Mouse (Mus musculus) layer of hippocampus, adult 8-10 months (tissue): Measurements from ENCODE around the gene Ckap2l. TPM values are rescaled to one million over a fixed set of nuclear protein-coding genes. Genes with fewer than 3 reads are reported as not detected.
A peak's percentile ranks its signal among the peaks of the same experiment; 100 is the strongest.

Experiments used
- DNase-seq, 2 experiments: peaks; one replicate each; pipeline ENCODE4 v3.0.0; 2022; ENCODE audit warnings: low spot score in 2 of 2
- total RNA-seq, 4 experiments: library from RNA; stranded (reverse); gene quantifications; 2 replicates each; pipeline ENCODE4 v1.2.4; 2022

Gene Ckap2l
- total RNA-seq, 4 experiments from 2014 or later, result 0.18 to 0.54 (median 0.46) TPM

DNA sequence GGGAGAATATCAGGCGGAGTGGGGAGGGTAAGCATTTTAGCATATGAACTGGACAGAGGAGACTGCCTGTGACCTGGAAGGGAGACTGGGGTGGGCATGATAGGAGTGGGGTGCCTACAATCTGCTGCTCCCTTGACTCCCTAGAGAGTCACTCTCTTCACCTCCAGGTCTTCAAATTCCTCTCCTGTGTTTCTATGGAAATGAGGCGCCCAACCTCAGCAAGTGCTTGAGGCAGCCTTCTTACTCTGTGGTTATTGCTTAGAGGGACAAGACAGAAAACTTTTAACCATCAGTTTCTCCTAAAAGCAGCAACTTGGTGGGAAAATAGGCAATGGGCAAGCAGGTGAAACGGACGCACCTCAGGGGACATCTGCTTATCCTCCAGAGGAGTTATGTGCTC, 60.5 kb downstream of the Ckap2l start:
- no peak for DNase-seq

DNA sequence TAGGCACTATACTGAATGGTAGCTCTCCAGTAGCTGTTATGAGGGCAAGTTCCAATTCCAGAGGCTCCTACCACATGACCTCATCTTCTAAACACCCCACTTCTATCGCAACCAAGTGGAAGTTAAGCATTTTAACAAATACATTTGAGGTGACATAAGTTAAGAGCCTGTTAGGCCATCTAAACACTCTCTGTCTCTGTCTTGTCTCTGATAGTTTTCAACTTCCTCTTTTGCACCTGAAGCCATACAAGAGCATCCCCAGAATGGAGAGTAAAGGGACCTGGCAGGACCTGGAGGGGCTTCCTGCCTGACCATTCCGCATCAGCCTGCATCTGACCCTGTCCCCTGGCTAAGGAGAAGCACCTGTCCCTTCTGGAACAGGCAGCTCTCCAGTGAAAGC, 62.3 kb downstream of the Ckap2l start:
- DNase-seq, result no peak

DNA sequence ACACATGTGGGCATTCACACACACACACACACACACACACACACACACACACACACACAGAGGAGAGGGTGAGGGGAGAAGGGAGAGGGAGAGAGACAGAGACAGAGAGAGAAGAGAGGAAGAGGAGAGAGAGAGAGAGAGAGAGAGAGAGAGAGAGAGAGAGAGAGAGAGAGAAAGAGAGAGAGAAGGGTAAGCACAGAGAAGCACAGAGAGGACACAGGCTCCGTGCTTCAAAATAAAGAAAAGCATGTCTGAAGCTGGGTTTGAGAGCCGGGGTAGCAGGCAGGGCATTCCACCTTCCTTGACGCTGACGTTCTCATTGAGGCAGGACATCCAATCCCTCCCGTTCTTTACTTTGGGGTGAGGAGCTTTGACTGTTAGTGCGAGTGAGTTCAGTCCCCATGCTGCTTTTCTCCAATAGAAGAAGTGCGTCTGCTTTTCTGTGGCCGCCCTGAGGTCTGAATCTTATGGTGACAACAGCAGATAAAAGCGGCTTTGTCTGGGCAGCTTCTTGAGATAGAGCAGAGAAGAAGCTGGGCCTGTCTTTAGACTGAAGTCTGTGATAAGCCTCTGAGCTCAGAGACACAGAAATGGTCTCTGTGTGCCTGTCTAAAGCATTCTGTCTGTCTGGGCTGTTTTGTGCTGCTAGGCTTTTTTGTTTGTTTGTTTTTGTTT, 63.1 kb downstream of the Ckap2l start:
- no peak for DNase-seq

DNA sequence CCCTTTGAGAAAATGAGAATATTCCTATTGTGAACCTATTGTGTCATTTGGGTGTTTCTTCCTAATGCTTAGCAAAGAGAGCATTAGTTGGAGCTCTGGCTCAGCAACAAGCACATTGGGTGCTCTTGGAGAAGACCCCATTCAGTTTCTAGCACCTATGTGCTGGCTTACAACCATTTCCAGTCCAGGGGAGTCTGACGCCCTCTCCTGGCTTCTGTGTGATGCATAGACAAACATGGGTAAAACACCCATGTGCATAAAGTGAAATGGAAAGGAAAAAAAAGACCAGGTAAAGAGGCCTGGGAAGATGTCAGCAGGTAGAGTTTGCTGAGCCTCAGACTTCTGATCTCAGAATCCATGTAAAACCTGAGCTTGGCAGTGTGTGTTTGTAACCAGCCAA, 63.8 kb downstream of the Ckap2l start:
- DNase-seq, result no peak

DNA sequence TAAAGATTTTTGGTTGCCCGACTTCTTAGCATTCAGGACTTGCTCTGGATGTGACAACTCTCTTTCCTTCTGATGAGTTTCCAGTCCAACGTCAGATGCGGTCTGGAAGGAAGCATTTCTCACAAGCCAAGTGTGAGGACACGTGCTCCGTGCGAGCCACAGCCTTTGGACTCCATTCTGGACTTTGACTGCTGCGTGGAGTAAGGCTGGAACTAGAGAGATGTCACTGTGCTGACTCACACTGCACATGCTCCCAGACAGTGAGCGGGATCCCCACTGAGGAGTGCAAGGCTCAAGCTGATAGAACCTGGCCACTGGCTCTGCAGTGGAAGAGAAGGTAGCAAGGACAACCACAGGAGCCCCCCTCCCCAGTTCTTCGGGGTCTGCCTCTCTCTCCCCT, 64.5 kb downstream of the Ckap2l start:
- no peak for DNase-seq

GRCm38 (mm10) chr2:129232023-129232422, 65.0 kb downstream of the Ckap2l start:
- DNase-seq, result peak; percentile 87

GRCm38 (mm10) chr2:129229316-129229715, 67.7 kb downstream of the Ckap2l start:
- no peak for DNase-seq

DNA sequence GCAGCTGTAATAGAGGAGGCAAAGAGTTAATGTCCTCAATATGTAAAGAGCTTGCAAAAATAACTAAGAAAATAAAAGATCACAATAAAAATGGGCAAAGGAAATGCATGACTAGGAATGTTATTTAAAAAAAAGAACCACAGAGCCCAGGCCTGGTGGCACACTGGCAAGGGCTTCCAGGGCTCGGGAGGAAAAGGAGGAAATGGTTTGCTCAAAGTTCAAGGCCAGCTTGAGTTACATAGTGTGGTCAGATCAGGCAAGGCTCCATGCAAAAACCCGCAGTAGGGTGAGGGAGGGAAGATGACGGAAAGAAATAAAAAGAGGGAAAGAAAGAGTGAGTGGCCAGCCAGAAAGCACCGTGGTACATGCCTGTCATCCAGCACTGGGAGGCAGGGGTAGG, 68.4 kb downstream of the Ckap2l start:
- no peak for DNase-seq

- DNase-seq, result no peak
Observed at GRCm38 (mm10) chr2:129227709-129228108, 69.3 kb downstream of the Ckap2l start.

GRCm38 (mm10) chr2:129227011-129227529, 69.9 kb downstream of the Ckap2l start:
- no peak for DNase-seq

GRCm38 (mm10) chr2:129226296-129226851, 70.6 kb downstream of the Ckap2l start:
- DNase-seq, result no peak

DNA sequence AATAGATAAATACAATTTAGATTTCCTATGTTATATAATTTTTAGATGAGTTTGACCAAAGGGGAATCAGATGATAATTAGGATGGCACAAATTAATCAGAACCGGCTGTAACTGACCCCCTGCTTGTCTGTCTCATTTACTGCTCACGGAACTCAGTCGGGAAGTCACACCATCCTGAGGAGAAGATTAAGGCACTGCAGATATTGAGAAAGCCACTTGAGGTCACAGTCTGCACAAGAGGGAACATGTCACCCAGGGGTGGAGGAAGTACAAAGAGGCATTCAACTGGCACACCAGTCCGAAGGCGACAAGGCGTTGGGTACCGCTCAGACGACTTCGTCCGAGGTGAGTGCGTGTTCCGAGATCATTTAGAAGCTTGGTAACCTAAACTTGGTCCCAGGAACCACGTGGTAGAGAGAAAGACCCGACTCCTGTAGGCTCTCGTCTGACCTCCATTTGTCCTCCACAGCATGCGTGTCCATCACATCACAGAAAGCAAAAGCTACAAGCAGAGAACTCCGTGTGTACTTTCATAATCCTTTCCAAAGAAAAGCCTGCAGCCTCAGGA, 71.7 kb downstream of the Ckap2l start:
- DNase-seq, result no peak

GRCm38 (mm10) chr2:129224178-129224577, 72.8 kb downstream of the Ckap2l start:
- DNase-seq, result no peak

GRCm38 (mm10) chr2:129221097-129221632, 75.8 kb downstream of the Ckap2l start:
- no peak for DNase-seq

DNA sequence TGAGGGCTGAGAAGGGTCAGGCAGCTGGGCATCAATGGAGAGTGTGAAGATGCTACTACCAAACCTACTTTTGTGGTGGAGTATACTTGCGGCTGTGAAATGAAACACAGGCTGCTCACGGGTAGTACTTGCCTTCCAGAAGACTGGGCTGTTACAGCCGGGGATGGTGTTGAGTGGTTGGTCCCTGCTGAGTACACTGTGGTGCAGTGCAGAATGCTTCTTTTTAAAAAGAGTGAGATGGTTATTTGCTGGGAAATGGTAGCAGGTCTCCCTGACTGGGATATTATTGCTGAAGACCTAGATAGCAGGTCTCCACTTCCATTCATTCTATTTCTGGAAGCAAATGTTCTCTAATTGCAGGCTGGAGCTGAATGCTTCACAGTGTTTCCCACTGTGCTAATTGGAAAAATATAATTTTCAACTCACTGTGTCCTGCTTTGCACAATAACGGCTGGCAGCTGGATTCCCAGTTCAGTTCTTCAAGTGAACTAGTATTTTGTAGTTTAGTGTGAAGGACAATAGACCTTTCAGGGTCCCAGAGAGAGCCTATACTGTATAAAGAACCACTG, 78.4 kb downstream of the Ckap2l start:
- no peak for DNase-seq

Other genes with a start within 250 kb of the Ckap2l start
- under 1 TPM in 1 of 4 experiments, not detected in 3; 0.11 TPM for gene Vinac1, start 249.0 kb downstream of the Ckap2l start, total RNA-seq
- 10 to 100 TPM; 32.4 to 37.3 (median 35.4) TPM for gene Ttl, start 231.3 kb downstream of the Ckap2l start, total RNA-seq
- gene Polr1b, start 196.2 kb downstream of the Ckap2l start, total RNA-seq, result 10 to 100 TPM; 19.7 to 22.1 (median 21.2) TPM
- 10 to 100 TPM; 11.8 to 14.3 (median 12.4) TPM for gene Chchd5, start 167.5 kb downstream of the Ckap2l start, total RNA-seq
- gene Slc20a1, start 98.4 kb downstream of the Ckap2l start, total RNA-seq, result 100 to 1,000 TPM; 143 to 159 (median 145) TPM
- 1 to 10 TPM in 2 of 4 experiments, under 1 TPM in 2; 0.27 to 2.0 (median 1.0) TPM for gene Il1a, start 12.8 kb upstream of the Ckap2l start, total RNA-seq
- under 1 TPM in 2 of 4 experiments, not detected in 2; 0.31 to 0.73 TPM for gene Il1b, start 73.9 kb upstream of the Ckap2l start, total RNA-seq
- 1 to 10 TPM in 2 of 4 experiments, under 1 TPM in 2; 0.24 to 1.8 (median 0.93) TPM for gene F830045P16Rik, start 239.4 kb upstream of the Ckap2l start, total RNA-seq